Mouse (Mus musculus): ENCODE measurements at regions not wholly inside any gene's neighbourhood (a gene's known extent, or its start where the extent isn't known, plus 50 kb on each side); places are given as distances from the start of the nearest gene placed in this dataset.
A peak's percentile ranks its signal among the peaks of the same experiment; 100 is the strongest.

DNA sequence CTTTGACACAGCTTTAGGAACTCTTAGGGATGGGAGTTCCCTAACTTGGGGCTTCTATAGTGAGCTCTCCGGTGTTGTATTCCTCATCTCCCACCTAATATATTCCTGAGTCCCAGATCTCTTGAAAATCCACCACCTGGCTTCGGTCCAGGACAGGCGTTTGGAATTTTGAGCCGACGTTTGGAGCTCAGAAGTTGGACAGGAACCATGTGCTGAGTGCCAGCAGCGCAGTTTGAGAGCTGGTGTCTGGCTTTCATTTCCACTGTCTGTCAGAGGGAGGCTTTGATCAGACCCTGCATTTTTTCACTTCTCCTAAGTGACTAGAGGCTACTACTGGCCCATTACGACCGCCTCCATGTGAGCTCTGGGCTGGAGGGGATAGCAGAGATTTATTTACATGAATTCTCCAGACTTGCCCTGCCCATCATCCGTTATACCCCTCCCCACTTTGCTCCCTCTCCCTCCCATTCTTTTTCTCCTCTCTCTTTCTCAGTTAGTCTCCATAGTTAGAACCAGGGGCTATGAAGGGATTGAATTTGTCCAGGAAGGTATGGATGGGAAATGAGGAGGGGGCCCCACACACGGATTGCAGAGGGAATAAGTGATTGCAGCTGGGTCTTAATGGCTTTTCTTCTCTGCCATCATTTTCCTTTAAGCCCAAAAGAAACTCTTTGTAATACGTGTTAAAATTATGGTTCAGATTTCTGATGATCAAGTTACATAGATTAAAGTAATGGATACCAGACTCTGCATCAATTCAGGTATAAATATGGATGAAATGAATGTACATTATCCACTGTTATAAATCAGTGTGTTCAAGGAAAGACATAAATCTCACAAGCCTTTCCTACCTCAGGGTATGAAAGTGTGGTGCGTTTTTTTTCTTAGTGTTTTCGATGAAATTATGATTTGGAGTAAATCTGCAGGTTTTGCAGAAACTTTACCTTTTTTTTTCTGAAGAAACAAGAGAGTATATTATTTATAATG is 474.5 kb upstream of the Zfp462 start:
- Histone ChIP-seq H3K9me3 (no peaks in the 10 kb centered on the region), H3K27ac (no peak overlapping the region), H3K4me1 (replicated peaks) (no peaks in the 10 kb centered on the region), H3K4me3 (no peak overlapping the region), H3K36me3 (no peaks in the 10 kb centered on the region), H3K27me3 (ENCODE audit: insufficient read depth, poor library complexity, severe bottlenecking) (no peaks in the 10 kb centered on the region)
- 60% methylated on average over 13 of the region's 13 CpGs for WGBS
- peak; percentile 52 for DNase-seq (ENCODE audit: low spot score)

- Histone ChIP-seq H3K4me3 (no peak overlapping the region), H3K27ac (peak overlapping the region; percentile 45; the same call in 1 of the 2 replicates), H3K36me3 (no peaks in the 10 kb centered on the region), H3K4me1 (replicated peaks) (no peaks in the 10 kb centered on the region), H3K27me3 (ENCODE audit: insufficient read depth, poor library complexity, severe bottlenecking) (no peaks in the 10 kb centered on the region), H3K9me3 (no peaks in the 10 kb centered on the region)
- 55% methylated on average over 1 of the region's 1 CpGs for WGBS
- no peak for DNase-seq (ENCODE audit: low spot score)
Observed at GRCm38 (mm10) chr4:54471009-54471408, 473.8 kb upstream of the Zfp462 start.

DNA sequence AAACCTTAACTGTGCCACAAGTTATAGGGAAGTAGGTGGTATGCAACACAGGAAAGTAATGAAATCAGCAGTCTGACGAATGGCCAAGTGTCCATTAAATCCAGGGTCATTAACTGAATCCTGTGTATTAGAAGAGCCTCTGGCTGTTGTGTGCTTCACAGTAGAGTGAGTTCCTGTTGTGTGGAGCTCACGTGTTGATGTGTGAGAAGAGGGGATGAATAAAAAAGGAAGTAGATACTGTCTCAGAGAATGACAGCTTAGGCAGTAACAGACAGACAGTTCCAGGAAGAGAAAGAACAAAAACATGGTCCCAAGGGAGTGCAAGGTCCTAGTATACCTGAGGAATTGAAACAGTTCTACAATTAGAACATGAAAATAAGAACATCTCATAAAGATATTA is 463.1 kb upstream of the Zfp462 start:
- no peaks in the 10 kb centered on the region for H3K27me3 ChIP-seq (ENCODE audit: insufficient read depth, poor library complexity, severe bottlenecking)
- no peak for DNase-seq (ENCODE audit: low spot score)
- no peaks in the 10 kb centered on the region for H3K4me1 ChIP-seq (replicated peaks)
- no peaks in the 10 kb centered on the region for H3K9me3 ChIP-seq
- no peak overlapping the region for H3K4me3 ChIP-seq
- H3K36me3 ChIP-seq, result no peaks in the 10 kb centered on the region
- no peak overlapping the region for H3K27ac ChIP-seq
- WGBS, result 81% methylated on average over 2 of the region's 2 CpGs

GRCm38 (mm10) chr4:54493074-54493473 is 451.8 kb upstream of the Zfp462 start:
- no peak overlapping the region for H3K27ac ChIP-seq
- H3K4me1 ChIP-seq (replicated peaks), result no peaks in the 10 kb centered on the region
- DNase-seq (ENCODE audit: low spot score), result no peak
- 79% methylated on average over 6 of the region's 6 CpGs for WGBS
- H3K9me3 ChIP-seq, result no peaks in the 10 kb centered on the region
- no peaks in the 10 kb centered on the region for H3K27me3 ChIP-seq (ENCODE audit: insufficient read depth, poor library complexity, severe bottlenecking)
- no peak overlapping the region for H3K4me3 ChIP-seq
- H3K36me3 ChIP-seq, result no peaks in the 10 kb centered on the region

GRCm38 (mm10) chr4:54497312-54497994 is 447.4 kb upstream of the Zfp462 start:
- Histone ChIP-seq H3K4me1 (replicated peaks) (no peaks in the 10 kb centered on the region), H3K4me3 (no peak overlapping the region), H3K27me3 (ENCODE audit: insufficient read depth, poor library complexity, severe bottlenecking) (no peaks in the 10 kb centered on the region), H3K27ac (no peak overlapping the region), H3K36me3 (no peaks in the 10 kb centered on the region), H3K9me3 (no peaks in the 10 kb centered on the region)
- DNase-seq (ENCODE audit: low spot score), result no peak
- 96% methylated on average over 2 of the region's 2 CpGs for WGBS

- Histone ChIP-seq H3K9me3 (no peaks in the 10 kb centered on the region), H3K27me3 (ENCODE audit: insufficient read depth, poor library complexity, severe bottlenecking) (no peaks in the 10 kb centered on the region), H3K4me3 (no peak overlapping the region), H3K36me3 (no peaks in the 10 kb centered on the region), H3K4me1 (replicated peaks) (peaks cover 10% of the 10 kb centered on the region), H3K27ac (peak overlapping the region; percentile 50; the same call in 1 of the 2 replicates)
- no peak for DNase-seq (ENCODE audit: low spot score)
- 100% methylated on average over 1 of the region's 1 CpGs for WGBS
Observed at GRCm38 (mm10) chr4:54515934-54516333, 428.9 kb upstream of the Zfp462 start.

DNA sequence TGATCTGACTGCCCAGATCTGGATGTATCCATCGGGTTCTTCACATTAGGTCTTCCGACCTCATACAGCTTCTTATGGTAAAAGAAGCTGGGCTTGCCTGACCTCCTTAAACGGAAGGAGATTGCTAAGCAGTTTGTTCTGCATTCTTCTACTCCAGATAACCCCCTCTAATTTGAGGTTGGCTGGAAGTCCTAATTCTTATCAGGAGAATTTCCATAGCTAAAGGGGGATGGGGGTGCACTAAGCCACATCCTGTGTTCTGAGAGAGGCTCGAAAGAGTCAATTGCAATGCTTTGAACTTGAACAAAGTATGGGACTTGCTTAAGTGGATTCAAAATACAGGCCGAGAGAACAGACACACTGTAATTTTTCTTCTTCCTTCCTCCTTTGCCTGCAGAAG is 421.6 kb upstream of the Zfp462 start:
- Histone ChIP-seq H3K4me3 (no peak overlapping the region), H3K27me3 (ENCODE audit: insufficient read depth, poor library complexity, severe bottlenecking) (no peaks in the 10 kb centered on the region), H3K27ac (no peak overlapping the region), H3K4me1 (replicated peaks) (peaks cover 19% of the 10 kb centered on the region), H3K36me3 (no peaks in the 10 kb centered on the region), H3K9me3 (no peaks in the 10 kb centered on the region)
- WGBS, result 85% methylated on average over 5 of the region's 5 CpGs
- no peak for DNase-seq (ENCODE audit: low spot score)

- 68% methylated on average over 5 of the region's 5 CpGs for WGBS
- Histone ChIP-seq H3K9me3 (no peaks in the 10 kb centered on the region), H3K27me3 (ENCODE audit: insufficient read depth, poor library complexity, severe bottlenecking) (no peaks in the 10 kb centered on the region), H3K4me1 (replicated peaks) (peaks cover 19% of the 10 kb centered on the region), H3K4me3 (no peak overlapping the region), H3K36me3 (no peaks in the 10 kb centered on the region), H3K27ac (peak overlapping the region; percentile 74)
- DNase-seq (ENCODE audit: low spot score), result peak; percentile 34
Observed at GRCm38 (mm10) chr4:54526003-54526586, 418.8 kb upstream of the Zfp462 start.

- no peak overlapping the region for H3K27ac ChIP-seq
- no peaks in the 10 kb centered on the region for H3K36me3 ChIP-seq
- no peaks in the 10 kb centered on the region for H3K9me3 ChIP-seq
- 95% methylated on average over 2 of the region's 2 CpGs for WGBS
- no peak for DNase-seq (ENCODE audit: low spot score)
- no peaks in the 10 kb centered on the region for H3K27me3 ChIP-seq (ENCODE audit: insufficient read depth, poor library complexity, severe bottlenecking)
- peaks cover 19% of the 10 kb centered on the region for H3K4me1 ChIP-seq (replicated peaks)
- no peak overlapping the region for H3K4me3 ChIP-seq
Observed at GRCm38 (mm10) chr4:54527660-54528059, 417.2 kb upstream of the Zfp462 start.

GRCm38 (mm10) chr4:54531739-54532138 is 413.1 kb upstream of the Zfp462 start:
- WGBS, result 90% methylated on average over 2 of the region's 2 CpGs

DNA sequence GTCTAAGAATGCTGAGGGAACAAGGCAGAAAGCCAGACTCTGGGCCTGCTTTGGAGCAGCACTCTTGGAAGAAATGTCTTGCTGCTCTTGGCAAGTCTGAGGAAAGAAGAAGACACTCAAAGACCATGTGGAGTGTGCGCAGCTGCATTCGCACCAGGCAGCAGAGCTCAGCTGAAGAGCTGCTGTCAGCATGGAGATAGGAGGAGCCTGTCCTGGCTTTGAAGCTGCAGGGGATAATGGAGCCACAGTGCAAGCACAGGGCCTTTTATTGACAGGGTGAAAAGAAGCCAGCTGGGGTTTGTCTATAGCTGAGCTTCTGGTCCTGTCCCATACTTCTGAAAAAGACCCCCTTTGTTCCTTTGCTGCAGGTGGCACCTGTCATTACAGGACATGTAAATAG is 411.0 kb upstream of the Zfp462 start:
- Histone ChIP-seq H3K4me1 (replicated peaks) (peaks cover 19% of the 10 kb centered on the region), H3K4me3 (no peak overlapping the region), H3K36me3 (no peaks in the 10 kb centered on the region), H3K27me3 (ENCODE audit: insufficient read depth, poor library complexity, severe bottlenecking) (no peaks in the 10 kb centered on the region), H3K27ac (peak overlapping the region; percentile 85), H3K9me3 (no peaks in the 10 kb centered on the region)
- WGBS, result 11% methylated on average over 2 of the region's 2 CpGs
- peak; percentile 61 for DNase-seq (ENCODE audit: low spot score)

More at GRCm38 (mm10) chr4:54531739-54532138, 413.1 kb upstream of the Zfp462 start:
- Histone ChIP-seq H3K9me3 (no peaks in the 10 kb centered on the region), H3K4me3 (no peak overlapping the region), H3K27ac (no peak overlapping the region), H3K36me3 (no peaks in the 10 kb centered on the region), H3K4me1 (replicated peaks) (peaks cover 19% of the 10 kb centered on the region), H3K27me3 (ENCODE audit: insufficient read depth, poor library complexity, severe bottlenecking) (no peaks in the 10 kb centered on the region)
- no peak for DNase-seq (ENCODE audit: low spot score)

- no peak for DNase-seq (ENCODE audit: low spot score)
- no peaks in the 10 kb centered on the region for H3K9me3 ChIP-seq
- H3K4me3 ChIP-seq, result no peak overlapping the region
- H3K27ac ChIP-seq, result no peak overlapping the region
- 84% methylated on average over 7 of the region's 7 CpGs for WGBS
- H3K27me3 ChIP-seq (ENCODE audit: insufficient read depth, poor library complexity, severe bottlenecking), result no peaks in the 10 kb centered on the region
- H3K4me1 ChIP-seq (replicated peaks), result no peaks in the 10 kb centered on the region
- no peaks in the 10 kb centered on the region for H3K36me3 ChIP-seq
Observed at GRCm38 (mm10) chr4:54552864-54553618, 391.8 kb upstream of the Zfp462 start.
